Mouse (Mus musculus): ENCODE measurements around the gene Fosb. TPM values are rescaled to one million over a fixed set of nuclear protein-coding genes. Genes with fewer than 3 reads are reported as not detected.
"Not testable (repeated sequence)": the region's sequence is repeated elsewhere in the genome, so short reads cannot be mapped to it uniquely, and the experiment has no call there.

Gene Fosb
- polyA plus RNA-seq, 1 experiment from 2014 or later: 0.20 TPM

GRCm38 (mm10) chr7:19297794-19298193 is 12.1 kb downstream of the Fosb start:
- Histone ChIP-seq H3K4me2 (no peak overlapping the region), H3K27ac (no peak overlapping the region), H3K4me1 (replicated peaks) (peaks cover 13% of the 10 kb centered on the region; the same call in 1 of the 2 replicates), H3K4me3 (replicated peaks) (no peak overlapping the region), H3K27me3 (peaks cover 17% of the 10 kb centered on the region), H3K36me3 (no peaks in the 10 kb centered on the region), H3K9me3 (no peaks in the 10 kb centered on the region), H3K9ac (replicated peaks) (no peak overlapping the region)
- WGBS: 88% methylated on average over 5 of the region's 5 CpGs
- ATAC-seq (ENCODE audit: insufficient number of reproducible peaks, insufficient read depth, low FRiP score, low TSS enrichment, low read depth): no peak

GRCm38 (mm10) chr7:19297034-19297433 is 12.8 kb downstream of the Fosb start:
- no peaks in the 10 kb centered on the region for H3K36me3 ChIP-seq
- no peak overlapping the region for H3K9ac ChIP-seq (replicated peaks)
- H3K9me3 ChIP-seq: no peaks in the 10 kb centered on the region
- H3K27me3 ChIP-seq: peaks cover 9% of the 10 kb centered on the region
- H3K4me2 ChIP-seq: no peak overlapping the region
- WGBS: 85% methylated on average over 6 of the region's 6 CpGs
- peaks cover 13% of the 10 kb centered on the region; the same call in 1 of the 2 replicates for H3K4me1 ChIP-seq (replicated peaks)
- ATAC-seq (ENCODE audit: insufficient number of reproducible peaks, insufficient read depth, low FRiP score, low TSS enrichment, low read depth): no peak
- H3K4me3 ChIP-seq (replicated peaks): no peak overlapping the region
- no peak overlapping the region for H3K27ac ChIP-seq

- peak overlapping the region; percentile 61 for H3K9ac ChIP-seq (replicated peaks)
These were observed 14.2 kb downstream of the Fosb start for GRCm38 (mm10) chr7:19295503-19296185.

DNA sequence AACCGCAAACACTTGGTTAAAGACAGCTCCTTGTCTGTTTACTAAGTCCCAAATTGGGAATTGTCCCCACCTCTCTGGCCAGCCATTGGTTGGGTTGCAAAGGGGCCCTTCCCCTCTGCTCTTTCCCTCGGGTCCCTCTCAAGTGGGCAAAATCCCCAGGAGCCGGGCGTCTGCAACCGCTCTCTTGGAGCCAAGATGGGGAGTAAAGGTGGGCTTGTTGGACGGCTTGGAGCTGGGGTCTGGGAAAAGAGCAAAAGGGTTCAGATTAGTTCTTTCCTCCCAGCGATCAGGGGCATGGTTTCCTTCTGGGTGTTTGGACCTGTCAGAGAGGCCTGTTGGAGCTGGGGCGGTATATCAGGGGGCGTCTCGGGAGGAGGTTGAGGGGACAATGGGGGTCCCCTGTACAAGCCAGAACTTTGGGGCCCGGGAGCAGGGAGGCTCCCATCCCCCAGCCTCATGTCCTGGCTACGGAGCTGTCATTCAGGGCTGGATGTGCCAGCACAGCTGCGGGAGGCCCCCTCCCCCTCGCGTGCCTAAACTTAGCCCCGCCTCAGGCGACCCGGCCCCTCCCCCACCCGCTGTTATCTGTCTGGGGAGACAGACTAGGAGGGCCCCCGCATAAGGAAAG is 18.8 kb downstream of the Fosb start:
- Histone ChIP-seq H3K9me3 (no peaks in the 10 kb centered on the region), H3K4me1 (replicated peaks) (peaks cover 18% of the 10 kb centered on the region), H3K4me3 (replicated peaks) (peak overlapping the region; percentile 36), H3K9ac (replicated peaks) (peak overlapping the region; percentile 51), H3K36me3 (no peaks in the 10 kb centered on the region), H3K27me3 (no peaks in the 10 kb centered on the region), H3K27ac (peak overlapping the region; percentile 46; the same call in 1 of the 2 replicates), H3K4me2 (peak overlapping the region; percentile 59)
- WGBS: under 1% methylated on average over 20 of the region's 20 CpGs
- ATAC-seq (ENCODE audit: insufficient number of reproducible peaks, insufficient read depth, low FRiP score, low TSS enrichment, low read depth): peak; percentile 33; the same call in 1 of the 2 replicates

More at GRCm38 (mm10) chr7:19295503-19296185, 14.2 kb downstream of the Fosb start:
- no peak overlapping the region for H3K27ac ChIP-seq
- no peaks in the 10 kb centered on the region for H3K27me3 ChIP-seq
- H3K4me2 ChIP-seq: peak overlapping the region; percentile 57
- 14% methylated on average over 22 of the region's 22 CpGs for WGBS
- peak; percentile 60; the same call in 1 of the 2 replicates for ATAC-seq (ENCODE audit: insufficient number of reproducible peaks, insufficient read depth, low FRiP score, low TSS enrichment, low read depth)
- peaks cover 17% of the 10 kb centered on the region for H3K4me1 ChIP-seq (replicated peaks)
- H3K4me3 ChIP-seq (replicated peaks): peak overlapping the region; percentile 36
- H3K9me3 ChIP-seq: no peaks in the 10 kb centered on the region
- H3K36me3 ChIP-seq: no peaks in the 10 kb centered on the region

DNA sequence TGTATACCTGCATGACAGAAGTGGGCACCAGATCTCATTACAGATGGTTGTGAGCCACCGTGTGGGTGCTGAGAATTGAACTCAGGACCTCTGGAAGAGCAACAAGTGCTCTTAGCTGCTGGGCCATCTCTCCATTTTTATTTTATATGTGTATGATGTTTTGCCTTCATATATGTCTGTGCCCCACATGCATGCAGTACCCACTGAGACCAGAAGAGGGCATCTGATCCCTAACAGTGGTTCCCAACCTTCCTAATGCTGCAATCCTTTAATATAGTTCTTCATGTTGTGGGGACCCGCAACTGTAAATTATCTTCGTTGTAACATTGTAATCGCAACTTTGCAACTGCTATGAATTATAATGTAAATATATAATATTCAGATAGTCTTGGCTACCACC is 25.1 kb downstream of the Fosb start:
- Histone ChIP-seq H3K4me2 (no peak overlapping the region), H3K4me1 (replicated peaks) (peaks cover 10% of the 10 kb centered on the region; the same call in 1 of the 2 replicates)
- WGBS: 32% methylated on average over 4 of the region's 4 CpGs

GRCm38 (mm10) chr7:19283406-19283804 is 26.4 kb downstream of the Fosb start:
- H3K36me3 ChIP-seq: no peaks in the 10 kb centered on the region
- peaks cover 17% of the 10 kb centered on the region for H3K4me1 ChIP-seq (replicated peaks)
- peaks cover 62% of the 10 kb centered on the region for H3K27me3 ChIP-seq
- no peak overlapping the region for H3K27ac ChIP-seq
- H3K4me3 ChIP-seq (replicated peaks): no peak overlapping the region
- peak overlapping the region; percentile 98 for H3K4me2 ChIP-seq
- no peak overlapping the region for H3K9ac ChIP-seq (replicated peaks)
- ATAC-seq (ENCODE audit: insufficient number of reproducible peaks, insufficient read depth, low FRiP score, low TSS enrichment, low read depth): no peak
- H3K9me3 ChIP-seq: no peaks in the 10 kb centered on the region
- 40% methylated on average over 14 of the region's 14 CpGs for WGBS

More for the DNA sequence above, 25.1 kb downstream of the Fosb start:
- H3K9ac ChIP-seq (replicated peaks): no peak overlapping the region
- H3K27me3 ChIP-seq: peaks cover 49% of the 10 kb centered on the region
- ATAC-seq (ENCODE audit: insufficient number of reproducible peaks, insufficient read depth, low FRiP score, low TSS enrichment, low read depth): no peak
- no peaks in the 10 kb centered on the region for H3K9me3 ChIP-seq
- no peaks in the 10 kb centered on the region for H3K36me3 ChIP-seq
- H3K27ac ChIP-seq: no peak overlapping the region
- no peak overlapping the region for H3K4me3 ChIP-seq (replicated peaks)

- 1% methylated on average over 33 of the region's 35 CpGs for WGBS
- Histone ChIP-seq H3K4me1 (replicated peaks) (peaks cover 17% of the 10 kb centered on the region), H3K9ac (replicated peaks) (peak overlapping the region; percentile 50), H3K27me3 (peaks cover 67% of the 10 kb centered on the region), H3K27ac (peak overlapping the region; percentile 17; the same call in 1 of the 2 replicates), H3K4me3 (replicated peaks) (peak overlapping the region; percentile 58), H3K9me3 (no peaks in the 10 kb centered on the region), H3K4me2 (peak overlapping the region; percentile 98), H3K36me3 (no peaks in the 10 kb centered on the region)
- peak; percentile 48 for ATAC-seq (ENCODE audit: insufficient number of reproducible peaks, insufficient read depth, low FRiP score, low TSS enrichment, low read depth)
These were observed 27.0 kb downstream of the Fosb start for GRCm38 (mm10) chr7:19282791-19283405.

GRCm38 (mm10) chr7:19282385-19282784 is 27.5 kb downstream of the Fosb start, which contains the start of gene Rtn2:
Gene Rtn2 (plus strand): TSS chr7:19282624.
- Histone ChIP-seq H3K27me3 (peaks cover 73% of the 10 kb centered on the region), H3K4me2 (peak within 1 kb of the TSS; percentile 98), H3K4me1 (replicated peaks) (peaks cover 17% of the 10 kb centered on the region), H3K4me3 (replicated peaks) (peak within 1 kb of the TSS; percentile 58), H3K9ac (replicated peaks) (peak within 1 kb of the TSS; percentile 50), H3K36me3 (no peaks in the 10 kb centered on the region), H3K27ac (peak within 1 kb of the TSS; percentile 17; the same call in 1 of the 2 replicates), H3K9me3 (no peaks in the 10 kb centered on the region)
- ATAC-seq (ENCODE audit: insufficient number of reproducible peaks, insufficient read depth, low FRiP score, low TSS enrichment, low read depth): peak; percentile 61; the same call in 1 of the 2 replicates
- under 1% methylated on average over 36 of the region's 37 CpGs for WGBS

DNA sequence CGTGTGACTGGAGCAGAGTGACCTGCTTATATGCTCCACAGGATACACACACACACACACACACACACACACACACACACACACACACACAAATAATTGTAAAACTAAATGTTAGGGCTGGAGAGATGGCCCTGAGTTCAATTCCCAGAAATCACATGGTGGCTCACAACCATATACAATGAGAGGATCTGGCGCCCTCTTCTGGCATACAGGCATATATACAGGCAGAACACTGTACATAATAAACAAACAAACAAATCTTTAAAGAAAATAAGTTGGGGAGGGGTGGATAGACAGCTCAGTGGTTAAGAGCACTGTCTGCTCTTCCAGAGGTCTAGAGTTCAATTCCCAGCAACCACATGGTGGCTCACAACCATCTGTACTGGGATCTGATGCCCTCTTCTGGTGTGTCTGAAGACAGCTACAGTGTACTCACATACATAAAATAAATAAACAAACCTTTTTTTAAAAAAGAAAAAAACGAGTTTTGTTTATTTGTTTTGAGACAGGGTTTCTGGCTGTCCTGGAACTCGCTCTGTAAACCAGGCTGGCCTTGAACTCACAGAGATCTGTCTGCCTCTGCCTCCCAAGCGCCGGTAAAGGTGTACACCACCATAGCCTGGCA is 28.1 kb downstream of the Fosb start:
- H3K4me1 ChIP-seq (replicated peaks): peaks cover 17% of the 10 kb centered on the region
- peaks cover 78% of the 10 kb centered on the region for H3K27me3 ChIP-seq
- H3K9ac ChIP-seq (replicated peaks); ATAC-seq (ENCODE audit: insufficient number of reproducible peaks, insufficient read depth, low FRiP score, low TSS enrichment, low read depth); H3K36me3 ChIP-seq; H3K27ac ChIP-seq; H3K9me3 ChIP-seq: not testable (repeated sequence)
- peak overlapping the region; percentile 58; the same call in 1 of the 2 replicates for H3K4me3 ChIP-seq (replicated peaks)
- H3K4me2 ChIP-seq: peak overlapping the region; percentile 98
- 33% methylated on average over 6 of the region's 6 CpGs for WGBS

DNA sequence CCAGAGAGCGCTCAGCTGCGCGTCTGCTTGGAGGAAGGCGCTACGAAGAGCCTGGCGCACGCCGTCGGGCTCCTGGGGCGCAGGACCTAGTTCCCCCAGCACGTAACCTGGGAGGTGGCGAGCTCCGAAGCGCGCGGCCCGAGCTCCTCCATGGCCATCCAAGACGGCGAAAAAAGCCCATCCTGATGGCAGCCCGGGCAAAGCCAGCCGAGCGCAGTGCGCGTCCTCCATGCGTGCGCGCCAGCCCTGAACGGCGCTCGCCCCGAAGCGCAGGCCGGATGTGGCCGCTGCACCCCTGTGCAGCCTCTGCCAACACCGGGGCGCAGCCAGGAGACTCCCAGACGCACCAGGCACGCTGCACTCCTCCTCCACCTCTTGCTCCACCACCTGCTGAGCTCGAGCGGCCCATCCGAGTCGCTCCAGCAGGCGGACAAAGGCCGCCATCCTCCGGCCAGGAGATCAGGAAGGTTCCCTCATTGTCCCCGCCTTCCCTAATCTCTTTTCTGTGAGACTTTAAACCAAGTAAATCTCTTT is 30.2 kb downstream of the Fosb start, which contains the start of gene Ppm1n:
Ppm1n (minus strand) TSS at position 484 of the 534 bp plus-strand sequence.
- H3K4me1 ChIP-seq (replicated peaks): peaks cover 17% of the 10 kb centered on the region
- under 1% methylated on average over 46 of the region's 46 CpGs for whole genome bisulfite sequencing
- H3K4me2 ChIP-seq: peak within 1 kb of the TSS; percentile 51
- peaks cover 76% of the 10 kb centered on the region for H3K27me3 ChIP-seq
- H3K36me3 ChIP-seq: no peaks in the 10 kb centered on the region
- no peak within 1 kb of the TSS for H3K27ac ChIP-seq
- H3K9me3 ChIP-seq: 0 out of 2 replicates have a peak, but pooled peaks cover 3% of the 10 kb centered on the region
- no peak within 1 kb of the TSS for H3K9ac ChIP-seq (replicated peaks)
- ATAC-seq (ENCODE audit: insufficient number of reproducible peaks, insufficient read depth, low FRiP score, low TSS enrichment, low read depth): no peak
- H3K4me3 ChIP-seq (replicated peaks): peak within 1 kb of the TSS; percentile 33
